Mouse (Mus musculus) lung, adult 18-20 months (tissue): ENCODE data around the gene Nmnat2.

Source experiments
- DNase-seq, 2 experiments: peaks; one replicate each; pipeline ENCODE4 v3.0.0; 2022; ENCODE audit warnings: mixed read lengths in 2 of 2

Nmnat2 gene

GRCm38 (mm10) chr1:153023018-153023417 lies 68.2 kb downstream of the Nmnat2 start:
- DNase-seq, result no peak

- DNase-seq, result no peak
Measured at GRCm38 (mm10) chr1:153023875-153024274, 69.1 kb downstream of the Nmnat2 start.

GRCm38 (mm10) chr1:153024453-153024852 lies 69.7 kb downstream of the Nmnat2 start:
- DNase-seq, result no peak

GRCm38 (mm10) chr1:153031345-153031744 lies 76.6 kb downstream of the Nmnat2 start:
- DNase-seq, result no peak

- DNase-seq, result no peak
Measured at GRCm38 (mm10) chr1:153031954-153032353, 77.2 kb downstream of the Nmnat2 start.

GRCm38 (mm10) chr1:153033145-153033908 lies 78.5 kb downstream of the Nmnat2 start:
- DNase-seq, result no peak

- DNase-seq, result no peak
Measured at GRCm38 (mm10) chr1:153034064-153034463, 79.3 kb downstream of the Nmnat2 start.

- peak; percentile 33 to 50 for DNase-seq
Measured at GRCm38 (mm10) chr1:153035328-153035944, 80.6 kb downstream of the Nmnat2 start.

GRCm38 (mm10) chr1:153037353-153038345 lies 82.9 kb downstream of the Nmnat2 start:
- DNase-seq, result no peak

- DNase-seq, result no peak
Measured at GRCm38 (mm10) chr1:153040091-153040490, 85.3 kb downstream of the Nmnat2 start.

- no peak for DNase-seq
Measured at GRCm38 (mm10) chr1:153041046-153041445, 86.3 kb downstream of the Nmnat2 start.

GRCm38 (mm10) chr1:153042318-153042717 lies 87.5 kb downstream of the Nmnat2 start:
- DNase-seq, result no peak

- DNase-seq, result no peak
Measured at GRCm38 (mm10) chr1:153043332-153043731, 88.5 kb downstream of the Nmnat2 start.

- DNase-seq, result no peak
Measured at GRCm38 (mm10) chr1:153045368-153045767, 90.6 kb downstream of the Nmnat2 start.

GRCm38 (mm10) chr1:153048147-153048878 lies 93.5 kb downstream of the Nmnat2 start:
- peak; percentile 76 to 77 for DNase-seq

- no peak for DNase-seq
Measured at GRCm38 (mm10) chr1:153049451-153049850, 94.7 kb downstream of the Nmnat2 start.

- DNase-seq, result peak; percentile 34 to 42
Measured at GRCm38 (mm10) chr1:153051474-153051873, 96.7 kb downstream of the Nmnat2 start.

- no peak for DNase-seq
Measured at GRCm38 (mm10) chr1:153053619-153054018, 98.8 kb downstream of the Nmnat2 start.

- no peak for DNase-seq
Measured at GRCm38 (mm10) chr1:153054112-153054821, 99.5 kb downstream of the Nmnat2 start.

- no peak for DNase-seq
Measured at GRCm38 (mm10) chr1:153058290-153058689, 103.5 kb downstream of the Nmnat2 start.

- no peak for DNase-seq
Measured at GRCm38 (mm10) chr1:153059626-153060025, 104.8 kb downstream of the Nmnat2 start.

- no peak for DNase-seq
Measured at GRCm38 (mm10) chr1:153062547-153062946, 107.8 kb downstream of the Nmnat2 start.
